Mouse (Mus musculus): Measurements from ENCODE around the gene Jmjd1c. TPM values are rescaled to one million over a fixed set of nuclear protein-coding genes. Genes with fewer than 3 reads are reported as not detected.

Jmjd1c gene
- polyA plus RNA-seq (2012; rRNA removed): 56.3 and 63.8 TPM in 2 replicates

DNA sequence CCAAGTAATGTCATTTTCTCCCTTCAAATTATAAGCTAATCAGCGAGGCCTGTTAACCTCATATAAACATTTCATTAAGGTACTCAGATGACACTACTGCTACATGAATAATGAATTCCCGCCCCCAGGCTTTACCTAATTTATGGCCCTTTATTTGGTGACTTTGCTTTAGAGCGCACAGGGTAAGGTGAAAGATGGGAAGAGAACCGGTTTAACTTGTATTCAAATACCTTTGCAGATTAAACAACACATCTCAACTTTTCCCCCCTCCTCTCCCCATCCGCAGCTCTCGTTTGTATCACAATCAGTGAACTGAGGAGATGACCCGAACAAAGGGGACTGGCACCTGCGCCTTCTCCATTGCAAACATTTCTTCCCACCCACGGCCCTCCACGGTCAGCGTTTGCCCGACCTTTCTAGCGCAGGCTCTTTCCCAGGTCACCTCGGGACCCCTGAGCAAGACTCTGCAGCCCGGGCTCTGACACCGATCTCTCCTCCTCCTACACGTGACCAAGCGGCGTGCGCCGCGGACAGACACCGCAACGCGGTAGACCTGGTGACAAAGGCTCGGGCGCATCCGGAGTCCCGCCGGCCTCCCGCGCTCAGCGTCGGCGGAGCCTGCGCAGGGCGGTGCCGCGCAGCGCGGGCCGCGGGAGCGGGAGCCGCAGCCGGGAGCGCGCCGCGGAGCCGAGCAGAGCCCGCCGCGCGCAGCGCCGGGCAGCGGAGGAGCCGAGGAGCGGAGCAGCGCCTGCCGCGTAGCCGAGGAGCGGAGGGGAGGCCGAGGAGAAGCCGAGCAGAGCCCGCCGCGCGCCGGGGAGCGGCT lies at the start of gene Jmjd1c:
TSS of gene Jmjd1c (plus strand) at position 328 of the 823 bp plus-strand sequence.
- Histone ChIP-seq H3K27ac (ENCODE audit: insufficient read depth, low read length) (peak within 1 kb of the TSS; percentile 99), H3K27me3 (ENCODE audit: control insufficient read depth, insufficient read depth, low read length) (no peaks in the 10 kb centered on the region), H3K4me3 (replicated peaks; ENCODE audit: insufficient read depth, low read depth, low read length) (peak within 1 kb of the TSS; percentile 77), H3K4me1 (ENCODE audit: control insufficient read depth, insufficient read depth, low read length) (peaks cover 10% of the 10 kb centered on the region; the same call in 1 of the 2 replicates)
- peak; percentile 91 to 92 for DNase-seq
- under 1% methylated on average over 59 of the region's 73 CpGs for WGBS
- peak; percentile 72 for TF ChIP-seq POLR2A (IDR thresholded peaks at IDR 0.05; ENCODE audit: borderline replicate concordance, insufficient read depth, low read length)
- TF ChIP-seq CTCF (IDR thresholded peaks at IDR 0.05; ENCODE audit: borderline replicate concordance, insufficient read depth, low read depth, low read length): no peak

DNA sequence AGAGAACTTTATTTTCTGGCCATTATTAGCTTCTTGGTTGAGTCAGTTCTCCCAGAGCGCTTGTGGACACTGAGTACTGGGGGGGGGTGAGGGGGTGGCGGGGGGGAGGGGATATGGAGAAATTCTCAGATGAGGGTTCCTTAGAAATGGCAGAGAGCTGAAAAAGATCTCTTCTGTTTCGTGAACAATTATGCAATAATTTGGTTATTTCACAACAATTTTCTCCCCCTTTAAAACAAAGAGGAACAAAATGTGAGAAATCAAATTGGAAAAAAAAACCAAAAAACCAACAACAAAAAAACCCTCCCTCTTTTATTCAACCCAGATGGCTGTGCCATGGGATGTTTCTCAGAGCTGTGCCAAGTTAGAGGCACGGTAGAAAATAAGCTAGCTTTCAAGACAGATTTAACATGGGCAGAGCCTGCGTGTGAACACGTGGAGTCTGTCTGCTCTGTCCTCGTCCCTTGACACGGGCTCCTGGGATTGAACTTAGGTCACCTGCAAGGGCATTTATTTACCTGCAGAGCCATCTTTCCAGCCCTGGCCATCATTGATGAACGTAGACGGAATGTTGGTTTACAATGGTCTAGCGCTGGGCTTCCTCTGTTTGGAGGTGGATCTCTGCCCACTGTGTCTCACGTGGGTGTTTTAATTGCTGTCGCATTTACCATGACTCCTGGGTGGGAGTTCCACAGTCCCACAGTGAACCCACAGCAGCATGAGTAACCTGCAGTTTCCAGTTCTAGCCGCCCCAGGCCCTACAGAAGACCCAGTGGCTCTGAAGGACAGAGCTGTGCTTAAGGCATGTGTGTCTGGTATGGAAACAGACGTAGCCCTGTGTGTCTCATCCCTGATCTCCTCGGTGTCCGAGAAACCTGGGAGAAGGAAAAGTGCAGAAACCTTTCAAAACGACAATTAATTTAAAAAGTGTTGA lies 47.9 kb upstream of the Jmjd1c start:
- DNase-seq: no peak
- no peak overlapping the region for H3K4me3 ChIP-seq (replicated peaks; ENCODE audit: insufficient read depth, low read depth, low read length)
- 49% methylated on average over 18 of the region's 18 CpGs for WGBS
- TF ChIP-seq CTCF (IDR thresholded peaks at IDR 0.05; ENCODE audit: borderline replicate concordance, insufficient read depth, low read depth, low read length): no peak
- TF ChIP-seq POLR2A (IDR thresholded peaks at IDR 0.05; ENCODE audit: borderline replicate concordance, insufficient read depth, low read length): no peak
- H3K27me3 ChIP-seq (ENCODE audit: control insufficient read depth, insufficient read depth, low read length): no peaks in the 10 kb centered on the region
- H3K4me1 ChIP-seq (ENCODE audit: control insufficient read depth, insufficient read depth, low read length): peaks cover 14% of the 10 kb centered on the region
- peak overlapping the region; percentile 17 for H3K27ac ChIP-seq (ENCODE audit: insufficient read depth, low read length)

DNA sequence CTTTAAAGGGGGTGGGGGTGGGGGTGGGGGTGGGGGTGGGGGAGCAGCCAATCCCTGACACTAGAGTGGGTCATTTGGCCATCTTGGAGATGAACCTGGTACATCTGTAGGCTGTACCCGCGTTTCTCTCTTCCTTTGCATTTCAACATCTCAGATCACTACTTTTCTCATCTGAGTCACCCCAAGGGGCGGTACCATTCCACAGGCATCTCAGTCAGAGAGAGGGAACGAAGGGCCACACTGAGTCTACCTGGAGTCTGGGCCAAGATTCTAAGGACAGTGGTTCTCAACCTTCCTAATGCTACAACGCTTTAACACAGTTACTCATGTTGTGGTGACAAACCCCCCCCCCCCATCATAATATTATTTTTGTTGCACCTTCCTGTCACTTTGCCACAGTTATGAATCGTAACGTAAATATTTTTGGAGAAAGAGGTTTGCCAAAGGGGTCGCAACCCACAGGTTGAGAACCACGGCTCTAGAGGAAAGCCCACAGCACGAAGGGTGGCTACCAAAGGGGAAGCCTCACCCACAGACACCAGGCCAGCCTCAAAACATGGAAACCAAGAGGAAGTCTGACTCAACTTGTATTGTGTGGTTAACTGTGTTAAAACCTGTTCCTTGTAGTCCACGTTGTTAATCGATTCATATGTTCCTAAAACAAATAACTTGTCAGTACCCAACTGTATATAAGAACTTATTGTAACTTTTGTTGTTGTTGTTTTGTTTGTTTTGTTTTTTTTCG lies 46.9 kb upstream of the Jmjd1c start:
- WGBS: 92% methylated on average over 13 of the region's 13 CpGs
- Histone ChIP-seq H3K4me3 (replicated peaks; ENCODE audit: insufficient read depth, low read depth, low read length) (no peak overlapping the region), H3K27ac (ENCODE audit: insufficient read depth, low read length) (no peak overlapping the region), H3K4me1 (ENCODE audit: control insufficient read depth, insufficient read depth, low read length) (peaks cover 14% of the 10 kb centered on the region), H3K27me3 (ENCODE audit: control insufficient read depth, insufficient read depth, low read length) (no peaks in the 10 kb centered on the region)
- DNase-seq: no peak
- no peak for TF ChIP-seq CTCF (IDR thresholded peaks at IDR 0.05; ENCODE audit: borderline replicate concordance, insufficient read depth, low read depth, low read length)

DNA sequence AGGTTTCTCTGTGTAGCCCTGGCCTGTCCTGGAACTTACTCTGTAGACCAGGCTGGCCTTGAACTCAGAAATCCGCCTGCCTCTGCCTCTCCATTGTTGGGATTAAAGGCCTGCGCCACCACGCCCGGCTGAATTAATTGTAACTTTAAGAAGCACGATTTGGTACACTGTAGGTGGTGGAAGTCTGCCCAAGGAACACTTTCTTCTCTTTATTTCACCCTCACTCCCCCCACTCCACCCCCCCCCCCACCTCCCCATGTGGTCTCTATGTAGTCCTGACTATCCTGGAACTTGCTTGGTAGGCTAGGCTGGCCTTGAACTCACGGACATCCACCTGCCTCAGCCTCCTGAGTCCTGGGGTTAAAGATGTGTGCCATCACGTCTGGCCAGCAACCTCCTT lies 46.3 kb upstream of the Jmjd1c start:
- TF ChIP-seq POLR2A (IDR thresholded peaks at IDR 0.05; ENCODE audit: borderline replicate concordance, insufficient read depth, low read length) (no peak), CTCF (IDR thresholded peaks at IDR 0.05; ENCODE audit: borderline replicate concordance, insufficient read depth, low read depth, low read length) (no peak)
- 86% methylated on average over 7 of the region's 7 CpGs for WGBS

DNA sequence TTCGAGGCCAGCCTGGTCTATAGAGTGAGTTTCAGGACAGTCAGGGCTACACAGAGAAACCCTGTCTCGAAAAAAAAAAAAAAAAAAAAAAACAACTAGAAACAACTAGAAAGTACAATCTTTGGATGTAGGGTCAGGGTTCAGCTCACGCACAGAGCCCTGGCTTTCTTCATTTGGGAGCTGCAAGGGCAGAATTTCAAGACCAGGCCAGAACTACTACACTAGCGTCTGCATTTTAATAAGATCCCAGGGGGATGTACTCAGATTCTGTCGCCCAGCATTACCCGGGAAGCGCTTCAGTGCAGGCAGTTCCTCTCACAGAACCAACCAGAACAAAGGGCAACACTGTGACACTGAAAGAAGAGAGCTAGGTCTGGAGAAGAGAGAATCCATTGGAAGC lies 45.2 kb upstream of the Jmjd1c start:
- TF ChIP-seq CTCF (IDR thresholded peaks at IDR 0.05; ENCODE audit: borderline replicate concordance, insufficient read depth, low read depth, low read length) (no peak), POLR2A (IDR thresholded peaks at IDR 0.05; ENCODE audit: borderline replicate concordance, insufficient read depth, low read length) (no peak)
- WGBS: 70% methylated on average over 7 of the region's 7 CpGs
- peaks cover 19% of the 10 kb centered on the region for H3K4me1 ChIP-seq (ENCODE audit: control insufficient read depth, insufficient read depth, low read length)

More for the DNA sequence above, 46.3 kb upstream of the Jmjd1c start:
- no peak overlapping the region for H3K27ac ChIP-seq (ENCODE audit: insufficient read depth, low read length)
- H3K4me3 ChIP-seq (replicated peaks; ENCODE audit: insufficient read depth, low read depth, low read length): no peak overlapping the region
- DNase-seq: no peak
- no peaks in the 10 kb centered on the region for H3K27me3 ChIP-seq (ENCODE audit: control insufficient read depth, insufficient read depth, low read length)
- H3K4me1 ChIP-seq (ENCODE audit: control insufficient read depth, insufficient read depth, low read length): peaks cover 16% of the 10 kb centered on the region

DNA sequence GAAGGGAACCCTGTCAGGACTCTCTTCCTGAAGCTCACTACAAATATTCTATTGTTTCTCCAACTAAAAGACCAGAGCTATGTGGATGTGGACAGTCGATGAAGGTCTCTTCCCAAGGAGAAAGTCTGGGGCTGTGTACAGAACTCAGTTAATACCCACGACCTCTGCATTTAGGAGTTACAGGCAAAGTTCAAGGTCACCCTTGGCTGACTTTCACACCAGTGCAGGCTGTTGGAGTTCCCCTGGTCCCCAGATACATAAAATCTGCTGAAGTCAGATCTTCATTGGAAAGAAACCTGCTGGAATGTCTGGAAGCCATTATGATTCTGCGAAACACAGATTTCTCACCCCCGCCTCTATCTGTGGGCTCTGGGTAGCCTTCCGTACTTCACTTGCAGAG lies 44.5 kb upstream of the Jmjd1c start:
- 73% methylated on average over 5 of the region's 5 CpGs for WGBS
- DNase-seq: no peak
- Histone ChIP-seq H3K4me3 (replicated peaks; ENCODE audit: insufficient read depth, low read depth, low read length) (no peak overlapping the region), H3K27me3 (ENCODE audit: control insufficient read depth, insufficient read depth, low read length) (no peaks in the 10 kb centered on the region), H3K4me1 (ENCODE audit: control insufficient read depth, insufficient read depth, low read length) (peaks cover 24% of the 10 kb centered on the region), H3K27ac (ENCODE audit: insufficient read depth, low read length) (no peak overlapping the region)
- no peak for TF ChIP-seq CTCF (IDR thresholded peaks at IDR 0.05; ENCODE audit: borderline replicate concordance, insufficient read depth, low read depth, low read length)
- no peak for TF ChIP-seq POLR2A (IDR thresholded peaks at IDR 0.05; ENCODE audit: borderline replicate concordance, insufficient read depth, low read length)

More for the DNA sequence above, 45.2 kb upstream of the Jmjd1c start:
- Histone ChIP-seq H3K27me3 (ENCODE audit: control insufficient read depth, insufficient read depth, low read length) (no peaks in the 10 kb centered on the region), H3K4me3 (replicated peaks; ENCODE audit: insufficient read depth, low read depth, low read length) (no peak overlapping the region), H3K27ac (ENCODE audit: insufficient read depth, low read length) (no peak overlapping the region)
- no peak for DNase-seq

DNA sequence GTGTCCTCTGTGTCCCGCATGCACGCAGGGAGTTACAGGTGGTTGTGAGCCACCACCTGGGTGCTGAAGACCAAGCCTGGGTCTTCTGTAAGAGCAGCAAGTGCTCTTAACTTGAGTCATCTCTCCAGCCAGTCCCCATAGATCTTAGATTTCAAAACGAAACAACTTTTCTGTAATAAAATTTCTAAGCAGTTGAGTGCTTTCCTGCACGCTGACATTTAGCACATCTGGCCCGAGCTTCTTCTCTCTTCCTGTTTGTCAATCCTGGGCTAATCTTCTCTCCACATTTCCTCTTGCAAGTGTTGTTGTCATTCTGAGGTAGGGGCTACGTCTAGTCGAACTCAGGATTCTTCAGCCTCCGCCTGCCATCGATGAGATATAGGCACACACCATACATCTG lies 43.5 kb upstream of the Jmjd1c start:
- Histone ChIP-seq H3K27ac (ENCODE audit: insufficient read depth, low read length) (0 out of 2 replicates have a peak overlapping the region, but pooled peaks have one; percentile 50), H3K27me3 (ENCODE audit: control insufficient read depth, insufficient read depth, low read length) (no peaks in the 10 kb centered on the region), H3K4me1 (ENCODE audit: control insufficient read depth, insufficient read depth, low read length) (peaks cover 24% of the 10 kb centered on the region), H3K4me3 (replicated peaks; ENCODE audit: insufficient read depth, low read depth, low read length) (no peak overlapping the region)
- DNase-seq: no peak
- no peak for TF ChIP-seq CTCF (IDR thresholded peaks at IDR 0.05; ENCODE audit: borderline replicate concordance, insufficient read depth, low read depth, low read length)
- TF ChIP-seq POLR2A (IDR thresholded peaks at IDR 0.05; ENCODE audit: borderline replicate concordance, insufficient read depth, low read length): no peak
- WGBS: 95% methylated on average over 9 of the region's 9 CpGs

Measured in cerebellum, adult 2 months (tissue).